Mouse (Mus musculus): ENCODE measurements around the gene Aoc3.

- no peak for TF ChIP-seq ZKSCAN1 (IDR thresholded peaks at IDR 0.05; ENCODE audit: low read depth, low read length)
- TF ChIP-seq TAL1 (IDR thresholded peaks at IDR 0.05; ENCODE audit: low read length): no peak
- no peak for TF ChIP-seq HCFC1 (IDR thresholded peaks at IDR 0.05; ENCODE audit: low read depth, low read length)
- no peak for TF ChIP-seq ELF1 (IDR thresholded peaks at IDR 0.05; ENCODE audit: low read depth, low read length)
- TF ChIP-seq CTCF (IDR thresholded peaks at IDR 0.05 in 2 of 3, conservative IDR thresholded peaks at IDR 0.05 in 1 of 3; ENCODE audit: control insufficient read depth in 1 of 3, insufficient read depth in 1 of 3, low read depth in 2 of 3, low read length in 3 of 3, poor library complexity in 1 of 3, severe bottlenecking in 1 of 3): no peak
- TF ChIP-seq SIN3A (IDR thresholded peaks at IDR 0.05; ENCODE audit: low read length): no peak
- no peak for TF ChIP-seq EP300 (IDR thresholded peaks at IDR 0.05; ENCODE audit: low read depth in 1 of 2, low read length in 2 of 2)
- no peak for TF ChIP-seq E2F4 (IDR thresholded peaks at IDR 0.05; ENCODE audit: borderline replicate concordance, low read depth, low read length)
- no peak for TF ChIP-seq RAD21 (IDR thresholded peaks at IDR 0.05; ENCODE audit: low read depth, low read length)
These were observed 4.1 kb downstream of the Aoc3 start for GRCm38 (mm10) chr11:101334516-101334915.

Data from MEL (cell line).